Mouse (Mus musculus): ENCODE results near the gene Ddx55.

DNA sequence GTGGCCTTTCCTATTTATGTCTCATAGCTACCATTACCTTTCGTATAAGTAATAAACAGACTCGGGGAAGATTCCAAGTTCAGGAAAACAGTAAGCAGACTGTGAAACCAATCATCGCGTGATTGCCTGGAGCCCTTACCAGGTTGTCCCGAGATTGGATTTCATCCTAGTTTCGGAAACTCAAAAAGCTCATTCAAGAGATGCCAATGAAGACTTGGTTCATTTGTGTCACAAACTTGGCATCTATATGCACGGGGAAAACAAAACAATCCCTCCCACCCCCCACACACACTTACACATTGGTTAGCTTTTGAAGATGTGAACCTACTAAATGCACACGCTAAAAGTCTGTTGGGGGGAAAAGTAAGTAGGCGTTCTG is 581 bp upstream of the Ddx55 start:
- TF ChIP-seq CTCF (IDR thresholded peaks at IDR 0.05; ENCODE audit: control insufficient read depth, insufficient read depth, insufficient replicate concordance, low read depth, low read length) (no peak), POLR2A (IDR thresholded peaks at IDR 0.05; ENCODE audit: control insufficient read depth, low read depth, low read length) (no peak)

All from testis, adult 2 months (tissue).